Mouse (Mus musculus) Muller cell, postnatal 12 days (primary cell): ENCODE data around the gene Uty.

ENCODE experiments used
- DNase-seq: peaks from one replicate; pipeline ENCODE4 v3.0.0-alpha.2; 2015; ENCODE audit errors: inconsistent ontology term

Gene Uty

GRCm38 (mm10) chrY:1245426-1245863 lies at the start of gene Uty:
Gene Uty (minus strand): TSS chrY:1245759.
- DNase-seq = peak; percentile 48

GRCm38 (mm10) chrY:1293708-1294107 lies 48.1 kb upstream of the Uty start:
- DNase-seq = no peak

- peak; percentile 45 for DNase-seq
These were observed 40.7 kb upstream of the Uty start, which contains the start of gene Ddx3y for GRCm38 (mm10) chrY:1286171-1286795. Gene Ddx3y (minus strand): TSS chrY:1286629.

- no peak for DNase-seq
These were observed 40.2 kb upstream of the Uty start for GRCm38 (mm10) chrY:1285735-1286134.

- DNase-seq = no peak
These were observed 558 bp upstream of the Uty start for GRCm38 (mm10) chrY:1246117-1246516.

- DNase-seq = peak; percentile 0
These were observed 619 bp downstream of the Uty start for GRCm38 (mm10) chrY:1244940-1245339.

- no peak for DNase-seq
These were observed 1.1 kb downstream of the Uty start for GRCm38 (mm10) chrY:1244421-1244820.

GRCm38 (mm10) chrY:1220001-1220400 lies 25.6 kb downstream of the Uty start:
- no peak for DNase-seq

- no peak for DNase-seq
These were observed 67.1 kb downstream of the Uty start for GRCm38 (mm10) chrY:1178476-1178875.

GRCm38 (mm10) chrY:1163054-1163453 lies 82.5 kb downstream of the Uty start:
- DNase-seq = no peak

- DNase-seq = no peak
These were observed 129.4 kb downstream of the Uty start for GRCm38 (mm10) chrY:1116153-1116552.

GRCm38 (mm10) chrY:1114016-1114415 lies 131.5 kb downstream of the Uty start:
- no peak for DNase-seq
